ENCODE assay signal across 9 mouse cellular contexts in genomic region chr6:92422286-92422685, GRCm38 (mm10).
A peak's percentile ranks its signal among the peaks of the same experiment; 100 is the strongest.
DNase-seq lines count a peak whose midpoint lies in the region; TF ChIP-seq lines count a peak whose summit lies in the region.
"Had no signal": no experiment of that assay in that cellular context is flagged by ENCODE, and none has a peak within 500 bp of the region (broad histone marks: within the 10 kb centered on the region; RNA-seq: fewer than 3 reads in every experiment).

No protein-coding gene starts in this region.

- TF ChIP-seq CTCF in layer of hippocampus, adult 2 months (conservative IDR thresholded peaks at IDR 0.05): peak; percentile 83

- no peak overlapping the region for H3K4me3 ChIP-seq in layer of hippocampus, adult 2 months
- H3K4me3 ChIP-seq: erythroblast, embryonic 14.5 days had no signal

- peak; percentile 14 to 36 for DNase-seq in adrenal gland, adult 18-20 months (ENCODE audit: low spot score in 2 of 2)
- no peak for DNase-seq in adrenal gland, postnatal 4 days (ENCODE audit: low spot score in 2 of 2)
- DNase-seq in layer of hippocampus, adult 2 months (ENCODE audit: low spot score in 2 of 2): peak in 1 of 2 experiments; percentile 53
- no peak for DNase-seq in layer of hippocampus, adult 9-10 months (ENCODE audit: low spot score)
- DNase-seq in adrenal gland, adult 2 months: peak; percentile 28
- DNase-seq in heart, postnatal 4 days: peak; percentile 60
- DNase-seq in mesoderm, embryonic 11.5 days (ENCODE audit: low read depth, low spot score): peak; percentile 35
- no peak for DNase-seq in layer of hippocampus, postnatal 14 days (ENCODE audit: low spot score in 2 of 2)

- peak overlapping the region; percentile 28; the same call in 1 of the 2 replicates for H3K27ac ChIP-seq in layer of hippocampus, adult 2 months

Comparison
In these comparisons a context has a peak if more than half of its experiments do, and no peak if none do; other contexts are left out.
1. DNase-seq: peak in adrenal gland, adult 18-20 months (2 of 2), adrenal gland, adult 2 months (single experiment), heart, postnatal 4 days (single experiment) and mesoderm, embryonic 11.5 days (single experiment); none in adrenal gland, postnatal 4 days (0 of 2), layer of hippocampus, adult 9-10 months (single experiment) and layer of hippocampus, postnatal 14 days (0 of 2).